Mouse (Mus musculus) lung, embryonic 15.5 days (tissue): ENCODE measurements at regions not wholly inside any gene's neighbourhood (a gene's known extent, or its start where the extent isn't known, plus 50 kb on each side); places are given as distances from the start of the nearest gene placed in this dataset.
A peak's percentile ranks its signal among the peaks of the same experiment; 100 is the strongest.

Experiments
- ATAC-seq: fragments of 200-750 bp; cut with Nextera tagmentation; 2 replicates; pipeline ENCODE4 v1.8.0; 2017; ENCODE audit warnings: moderate number of reproducible peaks, borderline replicate concordance; ENCODE audit not compliant: low FRiP score, low TSS enrichment; ENCODE audit errors: extremely low read depth
- H3K27ac ChIP-seq: fragments of 300-500 bp; sonication (generic); 2 replicates; pipeline ENCODE4 v1.5.1; 2015; ENCODE audit warnings: moderate library complexity, mild to moderate bottlenecking, inconsistent platforms
- H3K27me3 ChIP-seq: fragments of 300-500 bp; sonication (generic); 2 replicates; pipeline ENCODE4 v1.6.1; 2015; ENCODE audit warnings: inconsistent platforms
- H3K36me3 ChIP-seq: fragments of 300-500 bp; sonication (generic); 2 replicates; pipeline ENCODE4 v1.6.1; 2015; ENCODE audit warnings: inconsistent platforms
- H3K4me1 ChIP-seq: fragments of 300-500 bp; sonication (generic); 2 replicates; pipeline ENCODE4 v1.6.1; 2015; ENCODE audit warnings: inconsistent platforms
- H3K4me2 ChIP-seq: fragments of 300-500 bp; sonication (generic); 2 replicates; pipeline ENCODE4 v1.6.1; 2015; ENCODE audit warnings: inconsistent platforms, mild to moderate bottlenecking, moderate library complexity
- H3K4me3 ChIP-seq: fragments of 300-500 bp; sonication (generic); 2 replicates; pipeline ENCODE4 v1.5.1; 2015; ENCODE audit warnings: mild to moderate bottlenecking, inconsistent platforms
- H3K9ac ChIP-seq: fragments of 300-500 bp; sonication (generic); 2 replicates; pipeline ENCODE4 v1.6.1; 2015; ENCODE audit warnings: inconsistent platforms
- H3K9me3 ChIP-seq: fragments of 300-500 bp; sonication (generic); 2 replicates; pipeline ENCODE4 v1.6.1; 2016; ENCODE audit warnings: inconsistent platforms
- WGBS: fragments of 180-500 bp; shearing (Covaris S2); methylation state at CpG from one replicate; pipeline ENCODE4 v1.1.7; 2015; 5-methylcytosine and 5-hydroxymethylcytosine counted together

- Histone ChIP-seq H3K9me3 (no peaks in the 10 kb centered on the region), H3K9ac (no peak overlapping the region), H3K4me2 (no peak overlapping the region), H3K36me3 (no peaks in the 10 kb centered on the region), H3K27me3 (no peaks in the 10 kb centered on the region), H3K27ac (no peak overlapping the region), H3K4me1 (peaks cover 7% of the 10 kb centered on the region; the same call in 1 of the 2 replicates), H3K4me3 (no peak overlapping the region)
- ATAC-seq: no peak
- WGBS: 42% methylated on average over 2 of the region's 2 CpGs
Observed at GRCm38 (mm10) chr12:15741219-15741618, 75.5 kb downstream of the Trib2 start.

- no peak overlapping the region for H3K4me3 ChIP-seq
- no peaks in the 10 kb centered on the region for H3K36me3 ChIP-seq
- H3K4me2 ChIP-seq: no peak overlapping the region
- no peaks in the 10 kb centered on the region for H3K27me3 ChIP-seq
- peak; percentile 39; the same call in 1 of the 2 replicates for ATAC-seq
- H3K9ac ChIP-seq: no peak overlapping the region
- H3K9me3 ChIP-seq: no peaks in the 10 kb centered on the region
- no peaks in the 10 kb centered on the region for H3K4me1 ChIP-seq
- H3K27ac ChIP-seq: no peak overlapping the region
- WGBS: 27% methylated on average over 4 of the region's 4 CpGs
Observed at GRCm38 (mm10) chr12:15738989-15739388, 77.7 kb downstream of the Trib2 start.

GRCm38 (mm10) chr12:15731261-15731660 is 85.5 kb downstream of the Trib2 start:
- WGBS: 38% methylated on average over 3 of the region's 3 CpGs
- Histone ChIP-seq H3K4me1 (peaks cover 11% of the 10 kb centered on the region; the same call in 1 of the 2 replicates), H3K27me3 (no peaks in the 10 kb centered on the region), H3K4me3 (no peak overlapping the region), H3K27ac (no peak overlapping the region), H3K4me2 (no peak overlapping the region), H3K9ac (no peak overlapping the region), H3K36me3 (no peaks in the 10 kb centered on the region), H3K9me3 (no peaks in the 10 kb centered on the region)
- ATAC-seq: no peak

- 57% methylated on average over 3 of the region's 3 CpGs for WGBS
- no peak overlapping the region for H3K4me3 ChIP-seq
- ATAC-seq: no peak
- no peak overlapping the region for H3K27ac ChIP-seq
- no peaks in the 10 kb centered on the region for H3K9me3 ChIP-seq
- H3K9ac ChIP-seq: no peak overlapping the region
- H3K27me3 ChIP-seq: no peaks in the 10 kb centered on the region
- peaks cover 11% of the 10 kb centered on the region; the same call in 1 of the 2 replicates for H3K4me1 ChIP-seq
- no peaks in the 10 kb centered on the region for H3K36me3 ChIP-seq
- no peak overlapping the region for H3K4me2 ChIP-seq
Observed at GRCm38 (mm10) chr12:15729696-15730095, 87.0 kb downstream of the Trib2 start.

DNA sequence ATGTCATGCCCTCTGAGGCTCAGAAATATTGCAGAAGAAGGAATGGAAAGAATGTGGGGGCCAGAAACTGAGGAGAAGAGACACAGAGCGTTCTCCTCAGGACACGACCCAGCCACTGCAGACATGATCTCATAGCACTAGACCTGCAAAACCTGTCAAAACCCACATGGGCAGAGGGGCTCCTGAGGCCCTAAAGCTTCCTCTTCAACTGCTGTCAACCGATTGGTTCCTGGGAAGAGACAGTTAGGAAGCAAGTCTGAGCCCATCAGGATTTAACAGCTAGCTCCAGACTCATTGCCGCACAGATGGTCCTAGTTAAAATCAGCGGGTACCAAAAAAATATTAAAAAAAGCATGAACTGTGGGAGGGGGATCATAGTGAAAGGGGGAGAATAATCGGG is 93.2 kb downstream of the Trib2 start:
- Histone ChIP-seq H3K4me3 (no peak overlapping the region), H3K27ac (no peak overlapping the region), H3K4me1 (peaks cover 5% of the 10 kb centered on the region; the same call in 1 of the 2 replicates), H3K27me3 (no peaks in the 10 kb centered on the region), H3K4me2 (no peak overlapping the region), H3K36me3 (no peaks in the 10 kb centered on the region), H3K9me3 (no peaks in the 10 kb centered on the region), H3K9ac (no peak overlapping the region)
- 60% methylated on average over 6 of the region's 6 CpGs for WGBS
- no peak for ATAC-seq

- no peaks in the 10 kb centered on the region for H3K27me3 ChIP-seq
- ATAC-seq: no peak
- peaks cover 14% of the 10 kb centered on the region for H3K4me1 ChIP-seq
- no peaks in the 10 kb centered on the region for H3K36me3 ChIP-seq
- WGBS: 65% methylated on average over 2 of the region's 2 CpGs
- H3K9me3 ChIP-seq: no peaks in the 10 kb centered on the region
- H3K9ac ChIP-seq: no peak overlapping the region
- no peak overlapping the region for H3K4me2 ChIP-seq
- no peak overlapping the region for H3K27ac ChIP-seq
- H3K4me3 ChIP-seq: no peak overlapping the region
Observed at GRCm38 (mm10) chr12:15722161-15722560, 94.6 kb downstream of the Trib2 start.

GRCm38 (mm10) chr12:15720171-15720570 is 96.6 kb downstream of the Trib2 start:
- Histone ChIP-seq H3K9ac (no peak overlapping the region), H3K9me3 (no peaks in the 10 kb centered on the region), H3K4me1 (peaks cover 14% of the 10 kb centered on the region), H3K36me3 (no peaks in the 10 kb centered on the region), H3K4me3 (no peak overlapping the region), H3K4me2 (no peak overlapping the region), H3K27me3 (no peaks in the 10 kb centered on the region), H3K27ac (no peak overlapping the region)
- WGBS: 84% methylated on average over 6 of the region's 6 CpGs
- ATAC-seq: no peak

DNA sequence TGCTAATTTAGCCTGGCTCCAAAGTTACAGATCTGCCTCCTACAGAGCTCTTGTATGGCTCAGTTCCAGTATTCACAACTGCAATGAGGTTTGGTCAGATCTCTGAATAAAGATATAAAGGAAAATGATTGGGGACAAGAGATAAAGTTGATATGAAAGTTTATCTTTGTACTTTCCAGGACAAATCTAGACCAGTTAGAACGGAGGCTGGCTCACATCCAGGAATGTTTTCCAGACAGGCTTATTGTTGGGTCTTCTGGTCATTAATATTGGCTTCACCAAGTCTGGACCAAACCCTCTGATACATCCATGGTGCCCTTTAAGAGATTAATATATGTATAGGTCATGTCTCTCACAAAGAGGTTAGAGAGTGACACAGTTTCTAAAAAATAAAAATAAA is 97.9 kb downstream of the Trib2 start:
- WGBS: 22% methylated on average over 1 of the region's 1 CpGs

GRCm38 (mm10) chr12:15717989-15718388 is 98.7 kb downstream of the Trib2 start:
- peak overlapping the region; percentile 38; the same call in 1 of the 2 replicates for H3K27ac ChIP-seq
- peaks cover 14% of the 10 kb centered on the region for H3K4me1 ChIP-seq
- no peaks in the 10 kb centered on the region for H3K27me3 ChIP-seq
- H3K9ac ChIP-seq: no peak overlapping the region
- no peaks in the 10 kb centered on the region for H3K36me3 ChIP-seq
- no peak overlapping the region for H3K4me3 ChIP-seq
- 45% methylated on average over 6 of the region's 6 CpGs for WGBS
- peak; percentile 42; the same call in 1 of the 2 replicates for ATAC-seq
- no peaks in the 10 kb centered on the region for H3K9me3 ChIP-seq
- H3K4me2 ChIP-seq: no peak overlapping the region

More for the DNA sequence above, 97.9 kb downstream of the Trib2 start:
- H3K27me3 ChIP-seq: no peaks in the 10 kb centered on the region
- no peak for ATAC-seq
- H3K36me3 ChIP-seq: no peaks in the 10 kb centered on the region
- H3K9ac ChIP-seq: no peak overlapping the region
- peaks cover 14% of the 10 kb centered on the region for H3K4me1 ChIP-seq
- H3K4me2 ChIP-seq: no peak overlapping the region
- 0 out of 2 replicates have a peak overlapping the region, but pooled peaks have one; percentile 38 for H3K27ac ChIP-seq
- no peaks in the 10 kb centered on the region for H3K9me3 ChIP-seq
- no peak overlapping the region for H3K4me3 ChIP-seq

DNA sequence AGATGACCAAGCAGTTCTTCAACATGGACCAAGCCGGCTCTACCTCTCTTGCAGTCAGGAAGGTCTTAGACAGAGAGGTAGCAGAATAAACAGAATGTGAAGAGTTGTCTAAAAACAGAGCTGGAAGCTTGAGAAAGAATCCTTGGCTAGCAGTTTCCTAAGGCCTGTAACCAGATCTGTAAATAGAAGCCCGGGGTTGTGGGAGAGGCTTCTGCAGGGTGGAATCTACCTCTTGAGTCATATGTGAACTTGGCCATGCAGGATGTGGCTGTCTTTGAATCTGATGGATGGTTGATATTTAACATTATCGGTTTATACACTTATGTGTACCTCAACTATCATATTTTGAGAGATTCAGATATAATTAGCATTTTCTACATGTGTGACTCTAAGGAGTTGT is 99.4 kb downstream of the Trib2 start:
- H3K27ac ChIP-seq: peak overlapping the region; percentile 27; the same call in 1 of the 2 replicates
- H3K4me3 ChIP-seq: no peak overlapping the region
- no peaks in the 10 kb centered on the region for H3K27me3 ChIP-seq
- ATAC-seq: no peak
- H3K9me3 ChIP-seq: no peaks in the 10 kb centered on the region
- no peaks in the 10 kb centered on the region for H3K36me3 ChIP-seq
- 73% methylated on average over 3 of the region's 3 CpGs for WGBS
- H3K4me2 ChIP-seq: no peak overlapping the region
- H3K9ac ChIP-seq: no peak overlapping the region
- peaks cover 14% of the 10 kb centered on the region for H3K4me1 ChIP-seq

- no peak overlapping the region for H3K27ac ChIP-seq
- H3K9ac ChIP-seq: no peak overlapping the region
- WGBS: 84% methylated on average over 2 of the region's 2 CpGs
- H3K36me3 ChIP-seq: no peaks in the 10 kb centered on the region
- no peaks in the 10 kb centered on the region for H3K9me3 ChIP-seq
- no peaks in the 10 kb centered on the region for H3K27me3 ChIP-seq
- no peak overlapping the region for H3K4me3 ChIP-seq
- ATAC-seq: no peak
- H3K4me1 ChIP-seq: peaks cover 10% of the 10 kb centered on the region
- no peak overlapping the region for H3K4me2 ChIP-seq
Observed at GRCm38 (mm10) chr12:15713623-15714022, 103.1 kb downstream of the Trib2 start.

- Histone ChIP-seq H3K9me3 (no peaks in the 10 kb centered on the region), H3K4me3 (no peak overlapping the region), H3K27me3 (no peaks in the 10 kb centered on the region), H3K9ac (no peak overlapping the region), H3K36me3 (no peaks in the 10 kb centered on the region), H3K27ac (no peak overlapping the region), H3K4me2 (no peak overlapping the region), H3K4me1 (peaks cover 14% of the 10 kb centered on the region)
- 83% methylated on average over 6 of the region's 6 CpGs for WGBS
- no peak for ATAC-seq
Observed at GRCm38 (mm10) chr12:15707570-15708095, 109.1 kb downstream of the Trib2 start.

DNA sequence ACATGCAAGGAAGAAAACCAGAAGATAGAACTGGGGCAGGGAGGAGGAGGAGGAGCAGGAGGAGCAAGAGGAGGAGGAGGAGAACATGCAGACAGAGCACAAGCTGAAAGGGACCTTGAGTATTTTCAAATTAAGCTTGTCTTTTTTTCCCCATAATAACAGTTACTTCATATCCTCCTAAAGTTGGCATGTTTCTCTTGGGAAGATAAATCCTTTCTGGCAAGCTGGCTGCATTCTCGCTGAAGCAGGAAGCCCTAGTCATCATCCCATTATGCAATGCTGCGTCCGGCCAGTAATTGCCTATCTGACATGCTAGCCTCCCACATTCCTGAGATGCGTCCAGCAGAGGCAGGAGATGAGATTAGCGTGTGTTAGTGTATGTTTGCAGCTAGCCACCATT is 112.3 kb downstream of the Trib2 start:
- Histone ChIP-seq H3K36me3 (no peaks in the 10 kb centered on the region), H3K9ac (no peak overlapping the region), H3K9me3 (no peaks in the 10 kb centered on the region), H3K4me1 (peaks cover 14% of the 10 kb centered on the region), H3K27ac (peak overlapping the region; percentile 74), H3K4me2 (peak overlapping the region; percentile 12; the same call in 1 of the 2 replicates), H3K4me3 (no peak overlapping the region), H3K27me3 (no peaks in the 10 kb centered on the region)
- 14% methylated on average over 5 of the region's 5 CpGs for WGBS
- peak; percentile 94 for ATAC-seq
